Mouse (Mus musculus) thymus, adult 2 months (tissue): Measurements from ENCODE around the gene Cep57l1. TPM values are rescaled to one million over a fixed set of nuclear protein-coding genes. Genes with fewer than 3 reads are reported as not detected.

Experiments
- DNase-seq: peaks from one replicate; pipeline ENCODE4 v3.0.0; 2021
- H3K27ac ChIP-seq: fragments of 200-500 bp; 2 replicates; pipeline ENCODE4 v1.5.1; 2012; ENCODE audit warnings: low read length, control low read depth; ENCODE audit not compliant: control insufficient read depth, insufficient read depth
- H3K27me3 ChIP-seq: fragments of 200-500 bp; 2 replicates; pipeline ENCODE4 v1.6.1; 2012; ENCODE audit warnings: mild to moderate bottlenecking, low read length, moderate library complexity, mixed read lengths; ENCODE audit not compliant: control insufficient read depth, insufficient read depth
- H3K36me3 ChIP-seq: fragments of 200-500 bp; 2 replicates; pipeline ENCODE4 v1.6.1; 2012; ENCODE audit warnings: mild to moderate bottlenecking, low read length, moderate library complexity; ENCODE audit not compliant: control insufficient read depth, insufficient read depth
- H3K4me1 ChIP-seq: fragments of 200-500 bp; replicated peaks from 2 replicates; pipeline ENCODE4 v1.6.1; 2012; ENCODE audit warnings: low read length; ENCODE audit not compliant: control insufficient read depth, insufficient read depth
- H3K4me3 ChIP-seq: fragments of 200-500 bp; 2 replicates; pipeline ENCODE4 v1.5.1; 2012; ENCODE audit warnings: mild to moderate bottlenecking, low read length, control low read depth, moderate library complexity; ENCODE audit not compliant: control insufficient read depth, insufficient read depth
- CTCF ChIP-seq: fragments of 200-500 bp; IDR thresholded peaks from 2 replicates; pipeline ENCODE4 v1.5.1; 2012; ENCODE audit warnings: mild to moderate bottlenecking, control low read depth, low read length, moderate library complexity, borderline replicate concordance; ENCODE audit not compliant: control insufficient read depth, poor library complexity, insufficient read depth; ENCODE audit errors: extremely low read depth
- POLR2A ChIP-seq: fragments of 200-500 bp; IDR thresholded peaks from 2 replicates; pipeline ENCODE4 v1.6.1; 2012; ENCODE audit warnings: mild to moderate bottlenecking, low read length, control low read depth, moderate library complexity; ENCODE audit not compliant: control insufficient read depth, poor library complexity, insufficient read depth; ENCODE audit errors: extremely low read depth
- WGBS: fragments of 180-500 bp; shearing (Covaris S2); methylation state at CpG from one replicate; pipeline ENCODE4 v1.1.7; 2018; 5-methylcytosine and 5-hydroxymethylcytosine counted together
- polyA plus RNA-seq: library from polyadenylated mRNA; depleted of rRNA; stranded (reverse); fragments of >200 nt; gene quantifications from 2 replicates; pipeline ENCODE4 v1.2.3, GENCODE M21; 2012

The Cep57l1 gene
- polyA plus RNA-seq, 1 experiment, result 6.5 TPM

- peaks cover 13% of the 10 kb centered on the region for H3K4me1 ChIP-seq
- H3K36me3 ChIP-seq, result no peaks in the 10 kb centered on the region
- DNase-seq, result peak; percentile 90
- TF ChIP-seq CTCF (no peak), POLR2A (no peak)
- no peak overlapping the region for H3K4me3 ChIP-seq
- WGBS, result 47% methylated on average over 16 of the region's 16 CpGs
- no peak overlapping the region for H3K27ac ChIP-seq
- H3K27me3 ChIP-seq, result no peaks in the 10 kb centered on the region
Measured at GRCm38 (mm10) chr10:41682546-41683393, 126.9 kb downstream of the Cep57l1 start.

DNA sequence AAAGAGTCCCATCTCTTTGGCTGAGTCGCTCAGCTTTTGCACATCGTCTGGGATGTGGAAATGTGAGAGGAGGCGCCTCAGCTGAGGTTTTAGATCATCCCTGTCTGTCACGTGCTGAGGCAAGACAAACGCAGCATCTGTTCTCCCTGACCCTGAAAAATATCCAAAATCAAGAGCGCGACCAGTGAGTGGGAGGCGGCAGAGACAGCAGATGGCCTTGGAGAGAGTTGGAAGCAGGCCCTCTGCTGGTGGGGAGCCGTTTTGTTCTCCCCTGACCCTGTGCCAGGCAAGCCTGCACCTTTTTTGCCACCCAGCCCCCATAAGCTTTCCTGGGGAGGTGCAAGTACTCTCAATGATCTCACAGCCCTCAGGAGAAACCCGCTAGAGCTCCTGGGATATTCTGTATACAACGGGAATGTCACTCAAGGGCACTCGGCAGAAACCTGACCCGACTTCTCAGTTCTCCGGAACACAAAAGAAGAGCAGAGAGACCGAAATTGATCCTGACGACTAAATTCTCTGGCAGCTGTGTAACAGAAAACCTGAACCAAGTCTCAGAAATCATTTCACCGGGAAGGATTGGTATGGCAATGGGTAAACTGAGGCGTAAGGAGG is 130.8 kb downstream of the Cep57l1 start:
- TF ChIP-seq POLR2A (no peak), CTCF (peak; percentile 85; the same call in 1 of the 2 replicates)
- H3K4me3 ChIP-seq, result no peak overlapping the region
- 46% methylated on average over 18 of the region's 18 CpGs for WGBS
- H3K4me1 ChIP-seq, result peaks cover 6% of the 10 kb centered on the region
- DNase-seq, result peak; percentile 72
- H3K27me3 ChIP-seq, result no peaks in the 10 kb centered on the region
- no peak overlapping the region for H3K27ac ChIP-seq
- no peaks in the 10 kb centered on the region for H3K36me3 ChIP-seq

GRCm38 (mm10) chr10:41677396-41677795 is 132.3 kb downstream of the Cep57l1 start:
- no peak for TF ChIP-seq CTCF
- TF ChIP-seq POLR2A, result no peak
- H3K4me1 ChIP-seq, result peaks cover 3% of the 10 kb centered on the region
- H3K27ac ChIP-seq, result no peak overlapping the region
- H3K4me3 ChIP-seq, result no peak overlapping the region
- no peaks in the 10 kb centered on the region for H3K36me3 ChIP-seq
- no peaks in the 10 kb centered on the region; the same call in 1 of the 2 replicates for H3K27me3 ChIP-seq
- 70% methylated on average over 8 of the region's 8 CpGs for WGBS
- DNase-seq, result no peak

GRCm38 (mm10) chr10:41676661-41677061 is 133.0 kb downstream of the Cep57l1 start:
- no peak for TF ChIP-seq POLR2A
- TF ChIP-seq CTCF, result no peak
- no peaks in the 10 kb centered on the region for H3K36me3 ChIP-seq
- no peak for DNase-seq
- no peak overlapping the region for H3K4me3 ChIP-seq
- no peaks in the 10 kb centered on the region; the same call in 1 of the 2 replicates for H3K27me3 ChIP-seq
- 93% methylated on average over 6 of the region's 6 CpGs for WGBS
- H3K27ac ChIP-seq, result no peak overlapping the region
- peaks cover 2% of the 10 kb centered on the region for H3K4me1 ChIP-seq

GRCm38 (mm10) chr10:41675842-41676571 is 133.7 kb downstream of the Cep57l1 start:
- no peak overlapping the region for H3K4me3 ChIP-seq
- no peaks in the 10 kb centered on the region; the same call in 1 of the 2 replicates for H3K27me3 ChIP-seq
- no peaks in the 10 kb centered on the region for H3K36me3 ChIP-seq
- DNase-seq, result no peak
- no peak overlapping the region for H3K27ac ChIP-seq
- H3K4me1 ChIP-seq, result peaks cover 2% of the 10 kb centered on the region
- TF ChIP-seq CTCF (no peak), POLR2A (no peak)
- WGBS, result 97% methylated on average over 6 of the region's 6 CpGs

GRCm38 (mm10) chr10:41675243-41675642 is 134.4 kb downstream of the Cep57l1 start:
- Histone ChIP-seq H3K27ac (no peak overlapping the region), H3K4me3 (no peak overlapping the region)

More at GRCm38 (mm10) chr10:41675243-41675642, 134.4 kb downstream of the Cep57l1 start:
- H3K4me1 ChIP-seq, result peaks cover 2% of the 10 kb centered on the region
- TF ChIP-seq CTCF, result no peak
- no peak for TF ChIP-seq POLR2A
- no peaks in the 10 kb centered on the region; the same call in 1 of the 2 replicates for H3K27me3 ChIP-seq
- WGBS, result 97% methylated on average over 6 of the region's 6 CpGs
- H3K36me3 ChIP-seq, result no peaks in the 10 kb centered on the region
- no peak for DNase-seq
